Mouse (Mus musculus) bone marrow, adult 2 months (tissue): ENCODE results near the gene Gtf2a2.

Source experiments
- CTCF ChIP-seq: fragments of 200-500 bp; IDR thresholded peaks from 2 replicates; pipeline ENCODE4 v1.5.1; 2011; ENCODE audit warnings: low read length, control low read depth; ENCODE audit not compliant: control insufficient read depth, insufficient read depth
- POLR2A ChIP-seq: fragments of 200-500 bp; IDR thresholded peaks from 2 replicates; pipeline ENCODE4 v1.6.1; 2011; ENCODE audit warnings: low read depth, mild to moderate bottlenecking, control low read depth, low read length, borderline replicate concordance; ENCODE audit not compliant: control insufficient read depth

DNA sequence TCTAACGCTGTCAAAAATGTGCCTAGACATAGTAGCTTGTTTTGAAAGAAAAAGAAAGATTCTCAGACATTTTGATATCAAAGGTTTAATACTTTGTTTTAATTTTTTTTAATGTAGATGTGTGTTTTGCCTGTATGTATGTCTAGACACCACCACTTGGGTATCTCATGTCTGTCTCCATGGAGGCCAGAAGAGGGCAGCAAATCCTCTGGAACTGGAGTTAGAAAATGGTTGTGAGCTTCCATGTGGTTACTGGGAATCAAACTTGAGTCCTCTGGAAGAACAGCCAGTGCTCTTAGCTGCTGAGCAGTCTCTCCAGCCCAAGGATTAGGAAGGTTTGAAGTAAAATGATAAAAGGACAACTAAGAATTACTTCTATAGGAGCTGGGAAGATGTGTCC lies 13.0 kb upstream of the Gtf2a2 start:
- no peak for TF ChIP-seq POLR2A
- TF ChIP-seq CTCF, result no peak
